Mouse (Mus musculus): ENCODE results near the gene Pdrg1. TPM values are rescaled to one million over a fixed set of nuclear protein-coding genes. Genes with fewer than 3 reads are reported as not detected.

Pdrg1 gene
- polyA plus RNA-seq, 1 experiment from 2014 or later, result 94.1 TPM

GRCm38 (mm10) chr2:152985582-152985981 lies 29.6 kb downstream of the Pdrg1 start:
- Histone ChIP-seq H3K36me3 (ENCODE audit: control insufficient read depth, insufficient read depth, low read length) (no peaks in the 10 kb centered on the region), H3K4me3 (ENCODE audit: low read length) (no peak overlapping the region), H3K9ac (ENCODE audit: low read depth, low read length) (no peak overlapping the region), H3K9me3 (ENCODE audit: control insufficient read depth, low read length) (no peaks in the 10 kb centered on the region), H3K4me1 (ENCODE audit: control insufficient read depth, insufficient read depth, low read length) (no peaks in the 10 kb centered on the region), H3K27ac (ENCODE audit: low read length) (no peak overlapping the region), H3K27me3 (replicated peaks; ENCODE audit: control insufficient read depth, insufficient read depth, low read length) (no peaks in the 10 kb centered on the region), H3K4me2 (ENCODE audit: low read depth, low read length) (no peak overlapping the region)
- ATAC-seq, result no peak
- 36% methylated on average over 1 of the region's 1 CpGs for WGBS

DNA sequence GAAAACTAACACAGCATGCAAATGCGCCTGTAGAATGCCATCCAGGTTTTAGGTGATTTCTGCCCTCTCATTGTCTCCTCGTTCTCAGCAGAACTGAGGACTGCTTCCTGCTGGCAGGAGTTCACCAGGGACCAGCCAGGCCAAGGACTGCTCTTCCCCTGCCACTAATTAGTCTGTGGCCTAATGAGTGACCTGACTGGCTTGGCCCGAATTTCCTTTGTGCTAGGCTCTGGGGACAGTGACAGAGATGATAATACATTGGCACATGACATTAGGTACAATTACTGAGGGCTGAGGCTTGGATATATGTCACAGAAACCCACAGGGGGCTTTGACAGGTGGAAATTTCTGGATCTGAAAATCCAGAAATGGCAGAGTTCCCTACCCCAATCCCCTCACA lies 38.2 kb downstream of the Pdrg1 start:
- Histone ChIP-seq H3K4me3 (ENCODE audit: low read length) (no peak overlapping the region), H3K4me2 (ENCODE audit: low read depth, low read length) (no peak overlapping the region), H3K9me3 (ENCODE audit: control insufficient read depth, low read length) (no peaks in the 10 kb centered on the region), H3K27me3 (replicated peaks; ENCODE audit: control insufficient read depth, insufficient read depth, low read length) (no peaks in the 10 kb centered on the region), H3K9ac (ENCODE audit: low read depth, low read length) (no peak overlapping the region), H3K4me1 (ENCODE audit: control insufficient read depth, insufficient read depth, low read length) (no peaks in the 10 kb centered on the region), H3K27ac (ENCODE audit: low read length) (no peak overlapping the region), H3K36me3 (ENCODE audit: control insufficient read depth, insufficient read depth, low read length) (no peaks in the 10 kb centered on the region)
- ATAC-seq, result no peak
- 59% methylated on average over 3 of the region's 3 CpGs for WGBS

- no peak for ATAC-seq
- WGBS, result 63% methylated on average over 4 of the region's 4 CpGs
Observed at GRCm38 (mm10) chr2:152965555-152965954, 49.7 kb downstream of the Pdrg1 start.

GRCm38 (mm10) chr2:152962091-152962793 lies 53.0 kb downstream of the Pdrg1 start, which contains the start of gene Ttll9:
Gene Ttll9 (plus strand): TSS chr2:152962485.
- H3K27ac ChIP-seq (ENCODE audit: low read length), result no peak within 1 kb of the TSS
- H3K4me2 ChIP-seq (ENCODE audit: low read depth, low read length), result peak within 1 kb of the TSS; percentile 90
- H3K9me3 ChIP-seq (ENCODE audit: control insufficient read depth, low read length), result no peaks in the 10 kb centered on the region
- no peaks in the 10 kb centered on the region for H3K4me1 ChIP-seq (ENCODE audit: control insufficient read depth, insufficient read depth, low read length)
- WGBS, result 3% methylated on average over 34 of the region's 34 CpGs
- no peak within 1 kb of the TSS; the same call in 1 of the 2 replicates for H3K9ac ChIP-seq (ENCODE audit: low read depth, low read length)
- H3K36me3 ChIP-seq (ENCODE audit: control insufficient read depth, insufficient read depth, low read length), result no peaks in the 10 kb centered on the region
- H3K27me3 ChIP-seq (replicated peaks; ENCODE audit: control insufficient read depth, insufficient read depth, low read length), result peaks cover 2% of the 10 kb centered on the region; the same call in 1 of the 2 replicates
- ATAC-seq, result peak; percentile 95
- H3K4me3 ChIP-seq (ENCODE audit: low read length), result peak within 1 kb of the TSS; percentile 47

More at GRCm38 (mm10) chr2:152965555-152965954, 49.7 kb downstream of the Pdrg1 start:
- Histone ChIP-seq H3K9me3 (ENCODE audit: control insufficient read depth, low read length) (no peaks in the 10 kb centered on the region), H3K4me1 (ENCODE audit: control insufficient read depth, insufficient read depth, low read length) (no peaks in the 10 kb centered on the region), H3K27ac (ENCODE audit: low read length) (no peak overlapping the region), H3K27me3 (replicated peaks; ENCODE audit: control insufficient read depth, insufficient read depth, low read length) (no peaks in the 10 kb centered on the region), H3K36me3 (ENCODE audit: control insufficient read depth, insufficient read depth, low read length) (no peaks in the 10 kb centered on the region), H3K4me3 (ENCODE audit: low read length) (no peak overlapping the region), H3K9ac (ENCODE audit: low read depth, low read length) (no peak overlapping the region), H3K4me2 (ENCODE audit: low read depth, low read length) (no peak overlapping the region)

Other genes starting within 250 kb of the Pdrg1 start
- gene Bcl2l1, start 183.7 kb downstream of the Pdrg1 start, polyA plus RNA-seq (2015; fragmentation: Nextera tagmentation; extraction: Ambion mirVana), result 65.8 and 66.8 TPM in 2 replicates
- 45.7 and 51.5 TPM in 2 replicates for gene Tpx2, start 167.5 kb downstream of the Pdrg1 start, polyA plus RNA-seq (2015; fragmentation: Nextera tagmentation; extraction: Ambion mirVana)
- gene Mylk2, start 104.1 kb downstream of the Pdrg1 start, polyA plus RNA-seq (2015; fragmentation: Nextera tagmentation; extraction: Ambion mirVana), result 0.12 TPM in 1 of 2 replicates, not detected in the other
- 2.8 and 3.7 TPM in 2 replicates for gene Foxs1, start 82.2 kb downstream of the Pdrg1 start, polyA plus RNA-seq (2015; fragmentation: Nextera tagmentation; extraction: Ambion mirVana)
- 0.13 and 0.27 TPM in 2 replicates for gene Dusp15, start 63.7 kb downstream of the Pdrg1 start, polyA plus RNA-seq (2015; fragmentation: Nextera tagmentation; extraction: Ambion mirVana)
- gene Ttll9, start 52.9 kb downstream of the Pdrg1 start, polyA plus RNA-seq (2015; fragmentation: Nextera tagmentation; extraction: Ambion mirVana), result 0.16 and 0.18 TPM in 2 replicates
- gene Xkr7, start 16.4 kb upstream of the Pdrg1 start, polyA plus RNA-seq (2015; fragmentation: Nextera tagmentation; extraction: Ambion mirVana), result 0.06 TPM in 2 replicates
- gene Ccm2l, start 50.5 kb upstream of the Pdrg1 start, polyA plus RNA-seq (2015; fragmentation: Nextera tagmentation; extraction: Ambion mirVana), result 0.59 and 0.92 TPM in 2 replicates
- 5.4 and 6.2 TPM in 2 replicates for gene Hck, start 93.0 kb upstream of the Pdrg1 start, polyA plus RNA-seq (2015; fragmentation: Nextera tagmentation; extraction: Ambion mirVana)
- gene Tm9sf4, start 145.9 kb upstream of the Pdrg1 start, polyA plus RNA-seq (2015; fragmentation: Nextera tagmentation; extraction: Ambion mirVana), result 95.8 and 101 TPM in 2 replicates
- 10.7 and 11.4 TPM in 2 replicates for gene Tspyl3, start 210.0 kb upstream of the Pdrg1 start, polyA plus RNA-seq (2015; fragmentation: Nextera tagmentation; extraction: Ambion mirVana)
- 53.5 and 67.5 TPM in 2 replicates for gene Plagl2, start 226.0 kb upstream of the Pdrg1 start, polyA plus RNA-seq (2015; fragmentation: Nextera tagmentation; extraction: Ambion mirVana)
- gene Pofut1, start 226.1 kb upstream of the Pdrg1 start, polyA plus RNA-seq (2015; fragmentation: Nextera tagmentation; extraction: Ambion mirVana), result 13.3 and 13.5 TPM in 2 replicates